Mouse (Mus musculus): ENCODE data around the gene Maml1. TPM values are rescaled to one million over a fixed set of nuclear protein-coding genes. Genes with fewer than 3 reads are reported as not detected.
"Not testable (repeated sequence)": the region's sequence is repeated elsewhere in the genome, so short reads cannot be mapped to it uniquely, and the experiment has no call there.

Gene Maml1
- polyA plus RNA-seq, 1 experiment from 2014 or later = 3.1 TPM

GRCm38 (mm10) chr11:50321239-50321638 is 29.1 kb upstream of the Maml1 start:
- H3K4me3 ChIP-seq = no peak overlapping the region
- no peaks in the 10 kb centered on the region for H3K9me3 ChIP-seq
- no peak overlapping the region for H3K9ac ChIP-seq
- H3K36me3 ChIP-seq = peaks cover 8% of the 10 kb centered on the region; the same call in 1 of the 2 replicates
- no peak overlapping the region for H3K27ac ChIP-seq (replicated peaks)
- H3K4me1 ChIP-seq (replicated peaks) = peaks cover 40% of the 10 kb centered on the region
- H3K27me3 ChIP-seq = no peaks in the 10 kb centered on the region
- ATAC-seq (ENCODE audit: low read depth) = no peak
- no peak overlapping the region for H3K4me2 ChIP-seq
- 94% methylated on average over 6 of the region's 6 CpGs for WGBS

GRCm38 (mm10) chr11:50319343-50319742 is 27.2 kb upstream of the Maml1 start:
- not testable (repeated sequence) for H3K27ac ChIP-seq (replicated peaks); H3K9ac ChIP-seq; H3K4me2 ChIP-seq; H3K27me3 ChIP-seq; H3K4me3 ChIP-seq; ATAC-seq (ENCODE audit: low read depth); H3K36me3 ChIP-seq; H3K9me3 ChIP-seq
- peaks cover 35% of the 10 kb centered on the region for H3K4me1 ChIP-seq (replicated peaks)
- 89% methylated on average over 4 of the region's 4 CpGs for WGBS

- Histone ChIP-seq H3K9me3 (no peaks in the 10 kb centered on the region), H3K9ac (no peak overlapping the region), H3K36me3 (peaks cover 31% of the 10 kb centered on the region), H3K27me3 (no peaks in the 10 kb centered on the region), H3K4me1 (replicated peaks) (0 out of 2 replicates have a peak, but pooled peaks cover 4% of the 10 kb centered on the region), H3K4me3 (no peak overlapping the region), H3K27ac (replicated peaks) (no peak overlapping the region), H3K4me2 (no peak overlapping the region)
- 86% methylated on average over 2 of the region's 2 CpGs for WGBS
- no peak for ATAC-seq (ENCODE audit: low read depth)
Measured at GRCm38 (mm10) chr11:50312803-50313202, 20.7 kb upstream of the Maml1 start.

DNA sequence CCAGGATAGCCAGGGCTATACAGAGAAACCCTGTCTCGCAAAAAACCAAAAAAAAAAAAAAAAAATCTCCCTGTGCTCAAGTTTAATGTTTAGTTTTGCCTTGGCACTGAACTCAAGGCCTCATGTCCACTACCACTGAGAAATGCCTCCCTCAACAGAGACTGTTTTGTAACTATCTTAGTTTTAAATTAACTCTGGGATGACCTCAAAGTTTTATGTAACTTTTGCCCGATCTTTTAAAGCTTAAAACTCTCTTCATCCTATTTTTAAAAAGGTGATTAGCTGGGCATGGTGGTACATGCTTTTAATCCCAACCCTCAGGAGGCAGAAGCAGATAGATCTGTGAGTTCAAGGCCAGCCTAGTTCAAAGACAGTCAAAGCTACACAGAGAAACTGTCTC is 11.3 kb upstream of the Maml1 start:
- Histone ChIP-seq H3K27ac (replicated peaks) (no peak overlapping the region), H3K4me2 (no peak overlapping the region), H3K27me3 (no peaks in the 10 kb centered on the region), H3K9ac (no peak overlapping the region), H3K36me3 (peaks cover 95% of the 10 kb centered on the region), H3K4me1 (replicated peaks) (no peaks in the 10 kb centered on the region), H3K9me3 (no peaks in the 10 kb centered on the region), H3K4me3 (no peak overlapping the region)
- ATAC-seq (ENCODE audit: low read depth) = no peak
- 95% methylated on average over 2 of the region's 2 CpGs for WGBS

DNA sequence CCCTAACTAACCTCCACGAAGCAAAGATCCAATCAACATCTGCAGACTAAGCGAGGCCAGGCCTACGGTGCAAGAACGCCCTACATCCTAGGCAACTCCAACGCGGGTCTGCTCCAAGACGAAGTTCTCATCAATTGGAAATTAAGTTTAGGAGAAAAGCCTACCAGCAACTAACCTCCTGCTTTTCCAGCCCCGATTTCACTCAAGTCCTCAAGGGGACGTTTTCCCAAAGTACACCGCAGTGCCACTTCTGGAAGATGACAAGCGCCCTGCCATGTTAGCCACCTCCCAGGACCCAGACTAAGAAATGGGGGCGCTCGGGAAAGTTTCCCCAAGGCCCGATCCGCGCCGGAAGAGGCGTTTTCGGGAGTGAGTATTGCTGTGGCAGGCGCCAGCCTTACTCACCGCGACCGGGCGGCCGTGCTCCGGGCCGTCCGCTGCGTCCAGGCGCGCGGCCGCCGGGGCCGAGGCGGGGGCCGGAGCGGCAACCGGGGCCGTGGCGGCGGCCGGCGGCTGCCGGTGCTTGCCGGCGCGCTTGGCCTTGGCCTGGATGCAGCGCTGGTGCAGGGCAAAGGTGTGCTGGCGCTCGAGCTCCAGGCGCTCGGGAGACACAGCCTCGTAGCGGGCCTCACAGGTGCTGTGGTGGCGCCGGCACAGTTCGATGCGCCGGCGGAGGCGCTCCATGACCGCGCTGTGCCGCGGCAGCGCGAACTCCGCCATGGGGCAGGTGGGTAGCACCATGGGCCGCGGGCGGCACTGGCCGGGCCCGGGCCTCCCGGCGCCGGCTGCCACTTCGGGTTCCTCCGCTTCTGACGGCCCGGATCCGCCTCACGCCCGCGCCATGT is 568 bp downstream of the Maml1 start:
- Histone ChIP-seq H3K9ac (peak overlapping the region; percentile 99), H3K27me3 (no peaks in the 10 kb centered on the region), H3K9me3 (no peaks in the 10 kb centered on the region), H3K4me2 (peak overlapping the region; percentile 78), H3K4me3 (peak overlapping the region; percentile 99), H3K4me1 (replicated peaks) (peaks cover 33% of the 10 kb centered on the region), H3K27ac (replicated peaks) (peak overlapping the region; percentile 97), H3K36me3 (peaks cover 24% of the 10 kb centered on the region)
- peak; percentile 88 for ATAC-seq (ENCODE audit: low read depth)
- under 1% methylated on average over 70 of the region's 85 CpGs for WGBS

DNA sequence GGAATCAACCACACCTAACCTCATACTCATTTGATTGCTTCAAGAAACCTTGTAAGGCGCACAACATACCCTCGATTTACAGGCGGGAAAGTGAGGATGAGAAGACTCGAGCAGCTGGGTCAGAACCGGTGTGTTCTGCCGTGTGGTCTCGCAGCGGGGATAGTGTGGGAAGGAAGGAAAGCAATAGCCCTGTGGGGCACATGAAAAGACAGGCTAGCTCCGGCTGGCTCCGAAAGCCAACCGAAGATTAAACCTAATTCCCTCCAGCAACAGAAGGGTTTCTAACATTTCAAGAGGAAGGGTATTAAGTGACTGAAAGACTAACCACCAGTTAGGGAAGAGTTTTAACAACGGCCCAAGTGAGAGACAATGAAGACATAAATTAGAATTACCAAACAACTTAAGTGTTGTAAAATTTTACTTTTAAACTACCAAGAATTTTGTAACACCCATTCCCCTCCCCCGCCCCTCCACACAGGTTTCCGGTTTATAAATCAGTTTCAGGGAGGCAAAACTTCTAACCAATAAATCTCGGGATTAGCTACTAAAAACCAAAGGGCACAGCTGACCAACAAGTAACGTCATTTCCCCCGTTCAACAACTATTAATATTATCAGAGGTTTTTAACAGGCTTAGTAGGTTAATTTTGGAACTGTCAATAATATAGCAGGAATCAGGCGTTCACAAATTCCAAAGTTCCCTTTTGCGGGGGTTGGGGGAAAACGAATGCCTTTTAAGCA is 1.5 kb downstream of the Maml1 start:
- no peaks in the 10 kb centered on the region for H3K27me3 ChIP-seq
- WGBS = 12% methylated on average over 20 of the region's 20 CpGs
- H3K4me3 ChIP-seq = peak overlapping the region; percentile 99
- peak overlapping the region; percentile 78 for H3K4me2 ChIP-seq
- peaks cover 25% of the 10 kb centered on the region for H3K36me3 ChIP-seq
- ATAC-seq (ENCODE audit: low read depth) = no peak
- H3K27ac ChIP-seq (replicated peaks) = peak overlapping the region; percentile 97; the same call in 1 of the 2 replicates
- peak overlapping the region; percentile 99 for H3K9ac ChIP-seq
- H3K4me1 ChIP-seq (replicated peaks) = peaks cover 33% of the 10 kb centered on the region
- H3K9me3 ChIP-seq = no peaks in the 10 kb centered on the region

- Histone ChIP-seq H3K4me2 (no peak overlapping the region), H3K4me1 (replicated peaks) (peaks cover 24% of the 10 kb centered on the region), H3K36me3 (peaks cover 14% of the 10 kb centered on the region), H3K4me3 (no peak overlapping the region), H3K9ac (no peak overlapping the region), H3K27me3 (no peaks in the 10 kb centered on the region), H3K9me3 (no peaks in the 10 kb centered on the region), H3K27ac (replicated peaks) (no peak overlapping the region)
- ATAC-seq (ENCODE audit: low read depth) = no peak
- 94% methylated on average over 1 of the region's 1 CpGs for WGBS
Measured at GRCm38 (mm10) chr11:50286428-50286827, 5.7 kb downstream of the Maml1 start.

DNA sequence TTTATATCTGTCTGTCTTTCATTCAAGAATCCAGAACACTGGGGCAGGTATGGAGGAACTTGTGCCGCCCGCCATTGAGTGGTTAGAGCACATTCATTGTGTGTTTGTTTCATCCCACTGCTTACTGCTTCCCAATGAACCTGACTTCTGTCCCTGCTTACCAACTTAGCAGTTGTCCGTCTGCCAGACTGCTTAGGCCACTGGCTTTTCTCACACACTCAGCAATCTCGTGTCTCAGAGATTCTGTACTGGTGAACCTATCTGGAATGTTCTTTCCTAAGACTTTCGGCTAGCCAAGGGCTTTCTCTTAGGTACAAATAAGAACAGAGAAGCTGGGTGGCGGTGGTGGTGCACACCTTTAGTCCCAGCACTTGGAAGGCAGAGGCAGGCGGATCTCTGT is 6.4 kb downstream of the Maml1 start:
- ATAC-seq (ENCODE audit: low read depth) = no peak
- WGBS = 95% methylated on average over 7 of the region's 7 CpGs
- H3K4me2 ChIP-seq = no peak overlapping the region
- no peaks in the 10 kb centered on the region for H3K27me3 ChIP-seq
- no peaks in the 10 kb centered on the region for H3K9me3 ChIP-seq
- no peak overlapping the region for H3K27ac ChIP-seq (replicated peaks)
- H3K9ac ChIP-seq = no peak overlapping the region
- peaks cover 17% of the 10 kb centered on the region for H3K36me3 ChIP-seq
- H3K4me1 ChIP-seq (replicated peaks) = peaks cover 23% of the 10 kb centered on the region
- no peak overlapping the region for H3K4me3 ChIP-seq

DNA sequence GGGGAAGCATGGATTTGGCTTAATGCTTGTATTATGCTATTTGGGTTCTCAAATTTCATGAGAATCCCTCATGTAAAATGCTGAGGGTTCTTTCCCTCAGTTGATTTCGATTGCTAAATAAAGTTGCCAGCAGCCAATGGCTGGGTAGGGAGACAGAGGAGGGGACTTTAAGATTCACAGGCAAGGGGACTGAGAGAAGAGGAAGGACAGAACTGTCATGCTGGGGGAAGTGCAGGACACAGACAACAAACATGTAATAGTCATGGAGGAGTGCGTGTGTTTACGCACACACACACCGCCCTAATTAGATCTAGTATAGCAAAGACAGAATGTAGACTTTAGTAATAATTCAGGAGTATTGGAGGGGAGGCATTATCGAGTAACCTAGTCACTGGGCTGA is 6.8 kb downstream of the Maml1 start:
- no peaks in the 10 kb centered on the region for H3K9me3 ChIP-seq
- WGBS = 93% methylated on average over 5 of the region's 5 CpGs
- no peaks in the 10 kb centered on the region for H3K27me3 ChIP-seq
- H3K4me3 ChIP-seq = no peak overlapping the region
- H3K4me1 ChIP-seq (replicated peaks) = peaks cover 21% of the 10 kb centered on the region
- no peak overlapping the region for H3K4me2 ChIP-seq
- no peak overlapping the region for H3K9ac ChIP-seq
- no peak for ATAC-seq (ENCODE audit: low read depth)
- H3K27ac ChIP-seq (replicated peaks) = no peak overlapping the region
- H3K36me3 ChIP-seq = peaks cover 19% of the 10 kb centered on the region

DNA sequence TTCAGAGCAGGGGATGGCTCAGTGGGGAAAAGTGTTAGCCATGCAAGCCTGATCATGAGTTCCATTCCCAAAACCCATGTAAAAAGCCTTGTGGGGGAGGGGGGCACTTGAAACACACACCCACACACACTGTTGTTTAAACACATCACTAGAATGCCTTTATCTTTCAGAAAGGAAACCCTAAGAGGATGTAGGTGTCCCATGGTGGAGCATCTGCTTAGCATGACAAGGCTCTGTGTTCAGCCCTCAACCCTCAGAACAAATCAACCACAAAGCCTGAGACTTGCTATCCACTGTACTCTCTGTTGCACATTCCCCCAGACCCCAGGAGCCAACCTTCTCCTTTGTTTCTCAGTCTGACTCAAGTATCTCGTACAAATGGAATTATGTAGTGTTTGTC is 12.1 kb downstream of the Maml1 start:
- Histone ChIP-seq H3K4me2 (no peak overlapping the region), H3K9me3 (no peaks in the 10 kb centered on the region)
- WGBS = 74% methylated on average over 1 of the region's 1 CpGs

GRCm38 (mm10) chr11:50279005-50279404 is 13.1 kb downstream of the Maml1 start:
- H3K4me2 ChIP-seq = no peak overlapping the region
- WGBS = 93% methylated on average over 4 of the region's 4 CpGs

More for the DNA sequence above, 12.1 kb downstream of the Maml1 start:
- Histone ChIP-seq H3K4me1 (replicated peaks) (peaks cover 3% of the 10 kb centered on the region; the same call in 1 of the 2 replicates), H3K27me3 (no peaks in the 10 kb centered on the region), H3K27ac (replicated peaks) (no peak overlapping the region), H3K4me3 (no peak overlapping the region), H3K9ac (no peak overlapping the region), H3K36me3 (peaks cover 6% of the 10 kb centered on the region; the same call in 1 of the 2 replicates)
- no peak for ATAC-seq (ENCODE audit: low read depth)

DNA sequence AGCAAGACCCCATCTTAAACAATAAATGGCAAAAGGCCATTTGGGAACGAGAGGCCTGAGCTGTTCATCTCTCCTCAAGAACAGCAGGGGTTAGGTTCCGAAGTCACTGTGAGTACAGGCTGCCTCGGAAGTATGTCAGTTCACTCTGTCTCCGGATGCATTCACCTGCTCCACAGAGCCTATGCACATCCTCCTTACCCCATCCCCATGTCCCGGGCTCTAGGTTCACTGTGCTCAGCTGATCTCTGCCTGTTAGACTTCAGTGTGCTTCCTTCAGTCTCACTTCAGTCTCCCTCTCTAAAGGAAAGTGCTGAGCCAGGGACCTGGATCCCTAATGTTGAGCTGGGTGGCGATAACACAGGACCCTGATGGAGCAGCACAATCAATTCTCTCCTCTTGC is 14.4 kb downstream of the Maml1 start:
- peaks cover 11% of the 10 kb centered on the region; the same call in 1 of the 2 replicates for H3K4me1 ChIP-seq (replicated peaks)
- 87% methylated on average over 6 of the region's 6 CpGs for whole genome bisulfite sequencing

More at GRCm38 (mm10) chr11:50279005-50279404, 13.1 kb downstream of the Maml1 start:
- H3K27ac ChIP-seq (replicated peaks) = no peak overlapping the region
- H3K9ac ChIP-seq = no peak overlapping the region
- peaks cover 3% of the 10 kb centered on the region; the same call in 1 of the 2 replicates for H3K4me1 ChIP-seq (replicated peaks)
- no peaks in the 10 kb centered on the region for H3K9me3 ChIP-seq
- no peaks in the 10 kb centered on the region for H3K27me3 ChIP-seq
- ATAC-seq (ENCODE audit: low read depth) = no peak
- H3K36me3 ChIP-seq = peaks cover 6% of the 10 kb centered on the region; the same call in 1 of the 2 replicates
- H3K4me3 ChIP-seq = no peak overlapping the region

More for the DNA sequence above, 14.4 kb downstream of the Maml1 start:
- H3K4me3 ChIP-seq = no peak overlapping the region
- ATAC-seq (ENCODE audit: low read depth) = no peak
- H3K9ac ChIP-seq = no peak overlapping the region
- peaks cover 6% of the 10 kb centered on the region; the same call in 1 of the 2 replicates for H3K36me3 ChIP-seq
- no peaks in the 10 kb centered on the region for H3K9me3 ChIP-seq
- no peaks in the 10 kb centered on the region for H3K27me3 ChIP-seq
- H3K27ac ChIP-seq (replicated peaks) = no peak overlapping the region
- no peak overlapping the region for H3K4me2 ChIP-seq
